Mouse (Mus musculus): Measurements from ENCODE around the gene Dab1.

DNA sequence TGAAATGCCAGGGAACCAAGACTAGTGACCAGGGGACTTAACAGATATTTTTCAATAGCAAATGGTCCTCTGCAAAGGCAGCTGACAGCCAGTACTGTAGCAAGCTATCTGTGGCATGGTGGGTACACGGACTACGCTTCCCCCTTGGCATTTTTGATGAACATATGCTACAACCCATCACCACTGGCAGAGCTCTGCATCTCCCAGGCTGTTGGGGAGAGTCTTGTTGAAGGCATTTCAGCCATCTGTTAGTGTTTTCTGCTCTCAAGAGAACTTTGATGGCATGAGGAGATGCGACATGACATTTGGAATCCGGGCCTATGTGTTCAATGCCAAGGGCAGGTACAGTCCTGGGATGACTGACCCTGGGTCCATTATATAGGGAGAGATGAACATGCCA lies 443.2 kb downstream of the Dab1 start:
- TF ChIP-seq CTCF (IDR thresholded peaks at IDR 0.05) (no peak), EP300 (IDR thresholded peaks at IDR 0.05) (no peak)
